Mouse (Mus musculus) bone marrow, adult 2 months (tissue): Measurements from ENCODE around the gene Slc38a3. TPM values are rescaled to one million over a fixed set of nuclear protein-coding genes. Genes with fewer than 3 reads are reported as not detected.
A peak's percentile ranks its signal among the peaks of the same experiment; 100 is the strongest.

Experiments used
- H3K27ac ChIP-seq: fragments of 200-500 bp; 2 replicates; pipeline ENCODE4 v1.5.1; 2012; ENCODE audit warnings: low read depth, mild to moderate bottlenecking, control low read depth, inconsistent platforms, low read length; ENCODE audit not compliant: control insufficient read depth, poor library complexity, insufficient read depth
- H3K4me1 ChIP-seq: fragments of 200-500 bp; 2 replicates; pipeline ENCODE4 v1.6.1; 2011; ENCODE audit warnings: low read length; ENCODE audit not compliant: control insufficient read depth, insufficient read depth
- H3K4me3 ChIP-seq: fragments of 200-500 bp; replicated peaks from 2 replicates; pipeline ENCODE3; 2011; ENCODE audit warnings: mild to moderate bottlenecking, low read depth, low read length, control low read depth; ENCODE audit not compliant: control insufficient read depth
- CTCF ChIP-seq: fragments of 200-500 bp; IDR thresholded peaks from 2 replicates; pipeline ENCODE4 v1.5.1; 2011; ENCODE audit warnings: low read length, control low read depth; ENCODE audit not compliant: control insufficient read depth, insufficient read depth
- POLR2A ChIP-seq: fragments of 200-500 bp; IDR thresholded peaks from 2 replicates; pipeline ENCODE4 v1.6.1; 2011; ENCODE audit warnings: low read depth, mild to moderate bottlenecking, control low read depth, low read length, borderline replicate concordance; ENCODE audit not compliant: control insufficient read depth
- WGBS: fragments of 180-500 bp; shearing (Covaris S2); methylation state at CpG from one replicate; pipeline ENCODE4 v1.1.7; 2018; 5-methylcytosine and 5-hydroxymethylcytosine counted together
- polyA plus RNA-seq: library from polyadenylated mRNA; stranded (reverse); fragments of >200 nt; gene quantifications from 2 replicates; pipeline ENCODE4 v1.2.4, GENCODE M21; 2011; ENCODE audit warnings: low replicate concordance; ENCODE audit not compliant: missing spikeins, insufficient read depth, insufficient read length

Gene Slc38a3
- polyA plus RNA-seq, 1 experiment, result 4.7 TPM

DNA sequence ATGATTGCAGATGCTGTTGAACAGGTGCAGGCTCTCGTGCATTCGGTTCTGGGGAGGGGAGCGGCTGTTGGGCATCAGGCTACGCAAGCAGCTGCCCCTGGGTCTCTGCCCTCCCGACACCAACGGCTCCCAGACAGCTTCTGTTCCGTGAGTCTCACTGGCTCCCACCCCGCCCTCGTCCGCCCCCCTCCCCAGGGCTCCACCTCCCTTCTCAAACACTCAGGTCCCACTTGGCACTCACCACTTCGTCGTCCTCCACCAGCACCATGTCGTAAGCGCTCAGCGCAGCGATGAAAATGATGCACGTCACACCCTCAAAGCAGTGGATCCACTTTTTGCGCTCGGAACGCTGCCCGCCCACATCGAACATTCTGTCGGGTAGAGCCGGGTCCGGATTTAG is 7.0 kb upstream of the Slc38a3 start:
- H3K4me1 ChIP-seq, result peaks cover 2% of the 10 kb centered on the region; the same call in 1 of the 2 replicates
- H3K27ac ChIP-seq, result no peak overlapping the region
- TF ChIP-seq POLR2A (no peak), CTCF (no peak)
- no peak overlapping the region for H3K4me3 ChIP-seq
- 2% methylated on average over 25 of the region's 25 CpGs for WGBS

GRCm38 (mm10) chr9:107675671-107676301 is 6.5 kb upstream of the Slc38a3 start:
- TF ChIP-seq POLR2A (no peak), CTCF (peak; percentile 39; the same call in 1 of the 2 replicates)
- H3K27ac ChIP-seq, result no peak overlapping the region

GRCm38 (mm10) chr9:107674609-107675429 is 5.5 kb upstream of the Slc38a3 start:
- H3K4me3 ChIP-seq, result no peak overlapping the region
- WGBS, result 73% methylated on average over 9 of the region's 9 CpGs
- TF ChIP-seq CTCF (no peak), POLR2A (no peak)
- H3K27ac ChIP-seq, result no peak overlapping the region
- H3K4me1 ChIP-seq, result peaks cover 2% of the 10 kb centered on the region; the same call in 1 of the 2 replicates

More at GRCm38 (mm10) chr9:107675671-107676301, 6.5 kb upstream of the Slc38a3 start:
- under 1% methylated on average over 39 of the region's 39 CpGs for WGBS
- peak overlapping the region; percentile 5 for H3K4me3 ChIP-seq
- H3K4me1 ChIP-seq, result peaks cover 2% of the 10 kb centered on the region; the same call in 1 of the 2 replicates

GRCm38 (mm10) chr9:107670259-107670658 is 929 bp upstream of the Slc38a3 start:
- 88% methylated on average over 5 of the region's 5 CpGs for WGBS
- H3K4me1 ChIP-seq, result no peaks in the 10 kb centered on the region
- no peak for TF ChIP-seq CTCF
- no peak for TF ChIP-seq POLR2A
- H3K27ac ChIP-seq, result no peak overlapping the region
- H3K4me3 ChIP-seq, result no peak overlapping the region

- no peaks in the 10 kb centered on the region for H3K4me1 ChIP-seq
- TF ChIP-seq POLR2A (no peak), CTCF (no peak)
- H3K4me3 ChIP-seq, result no peak overlapping the region
- WGBS, result 66% methylated on average over 3 of the region's 3 CpGs
- no peak overlapping the region for H3K27ac ChIP-seq
Measured at GRCm38 (mm10) chr9:107668916-107669315, 414 bp downstream of the Slc38a3 start.

DNA sequence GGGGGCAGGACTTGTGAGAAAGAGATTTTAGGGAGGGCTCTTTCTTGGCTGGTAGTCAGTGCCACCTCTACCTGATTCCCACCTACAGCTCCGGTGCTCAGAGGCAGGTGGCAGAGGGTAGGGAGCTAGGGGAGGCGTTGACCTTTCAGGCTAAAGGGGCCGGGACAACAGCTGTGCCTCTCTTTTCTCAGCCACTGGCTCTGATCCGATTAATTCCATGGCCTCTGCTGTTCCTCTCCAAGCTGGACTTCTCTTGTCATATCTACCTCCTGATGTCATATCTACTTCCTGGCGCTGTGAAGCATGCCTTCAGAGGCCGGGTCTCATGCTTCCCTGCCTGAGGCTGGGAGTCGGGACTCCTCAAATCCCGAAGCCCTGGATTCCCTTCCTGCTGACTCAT is 1.3 kb downstream of the Slc38a3 start:
- H3K27ac ChIP-seq, result no peak overlapping the region
- TF ChIP-seq POLR2A (no peak), CTCF (no peak)
- no peak overlapping the region for H3K4me3 ChIP-seq
- no peaks in the 10 kb centered on the region for H3K4me1 ChIP-seq
- WGBS, result 62% methylated on average over 8 of the region's 8 CpGs

DNA sequence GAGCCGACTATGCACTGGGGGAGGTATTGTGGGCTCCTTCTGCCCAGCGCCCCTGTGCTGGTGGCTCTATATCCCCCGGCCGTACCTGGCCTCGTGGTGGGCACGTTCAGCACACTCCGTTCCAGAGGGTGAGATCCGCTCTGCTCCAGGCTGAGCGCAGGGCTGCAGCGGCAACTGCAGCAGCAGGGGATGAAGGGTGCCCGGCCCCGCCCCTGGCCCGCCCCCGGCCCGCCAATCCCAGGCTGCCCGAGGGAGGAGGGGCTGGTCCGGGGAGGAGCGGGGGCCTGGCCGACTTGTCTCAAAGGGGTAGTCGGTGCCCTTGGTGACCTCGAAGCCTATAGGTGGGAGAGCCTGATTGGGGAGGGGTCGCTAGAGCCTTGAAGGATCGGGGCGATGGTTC is 2.1 kb downstream of the Slc38a3 start:
- no peak overlapping the region for H3K27ac ChIP-seq
- H3K4me1 ChIP-seq, result no peaks in the 10 kb centered on the region
- TF ChIP-seq CTCF (no peak), POLR2A (no peak)
- WGBS, result 2% methylated on average over 24 of the region's 24 CpGs
- H3K4me3 ChIP-seq, result no peak overlapping the region

- WGBS, result 3% methylated on average over 30 of the region's 30 CpGs
- no peak overlapping the region for H3K27ac ChIP-seq
- no peak for TF ChIP-seq POLR2A
- no peak for TF ChIP-seq CTCF
- no peaks in the 10 kb centered on the region for H3K4me1 ChIP-seq
- no peak overlapping the region for H3K4me3 ChIP-seq
Measured at GRCm38 (mm10) chr9:107666751-107667205, 2.6 kb downstream of the Slc38a3 start.
